Comparison of ENCODE assay signal across 14 mouse cellular contexts in the genomic region with DNA sequence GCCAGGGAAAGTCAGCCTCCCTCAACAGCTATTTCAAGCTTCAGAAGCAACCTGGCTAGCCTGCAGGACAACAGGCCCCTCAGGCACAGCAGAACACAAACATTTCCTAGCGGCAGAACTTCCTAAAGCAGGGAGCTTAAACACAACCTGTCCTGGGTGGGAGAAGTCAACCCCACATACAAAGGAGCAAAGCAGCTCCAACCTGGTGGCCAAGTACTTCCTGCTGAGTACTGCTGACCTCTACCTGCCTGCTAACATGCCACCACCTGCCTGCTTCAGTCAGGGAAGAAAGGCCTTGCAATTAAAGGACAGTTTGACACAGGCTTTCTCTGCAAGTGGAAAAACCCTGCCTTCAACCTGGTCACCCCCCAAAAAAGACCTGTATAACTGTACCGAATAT. TPM values are rescaled to one million over a fixed set of nuclear protein-coding genes. Genes with fewer than 3 reads are reported as not detected.
DNase-seq lines count a peak whose midpoint lies in the region; ATAC-seq and TF ChIP-seq lines count a peak whose summit lies in the region.
"Had no signal": no experiment of that assay in that cellular context is flagged by ENCODE, and none has a peak within 500 bp of the region (broad histone marks: within the 10 kb centered on the region; RNA-seq: fewer than 3 reads in every experiment).

No protein-coding gene starts in this region.

- no peak overlapping the region for H3K9ac ChIP-seq in ES-Bruce4 (ENCODE audit: low read depth, poor library complexity, severe bottlenecking)
- peak overlapping the region; percentile 28; the same call in 1 of the 2 replicates for H3K9ac ChIP-seq in embryonic facial prominence, embryonic 14.5 days (ENCODE audit: low read depth, low read length)
- no peak overlapping the region for H3K9ac ChIP-seq in limb, embryonic 13.5 days

- peak; percentile 46 for DNase-seq in kidney, adult 18-20 months
- no peak for DNase-seq in kidney, adult 9 months
- no peak for DNase-seq in embryonic facial prominence, embryonic 14.5 days (ENCODE audit: low spot score)
- DNase-seq in right cerebral cortex, postnatal 10 days (ENCODE audit: low spot score in 2 of 2) = no peak
- DNase-seq in cerebellum, adult 8-10 months = no peak
- no peak for DNase-seq in gastrocnemius, postnatal 4 days (ENCODE audit: low spot score in 2 of 2)
- DNase-seq: cerebellum, postnatal 10 days; thymus, postnatal 25 days had no signal

- peak overlapping the region; percentile 0; the same call in 1 of the 2 replicates for H3K4me3 ChIP-seq in ES-Bruce4 (ENCODE audit: low read depth, low read length)
- peak overlapping the region; percentile 48 for H3K4me3 ChIP-seq in embryonic facial prominence, embryonic 14.5 days (ENCODE audit: low read depth, low read length)
- H3K4me3 ChIP-seq in limb, embryonic 13.5 days = peak overlapping the region; percentile 49
- H3K4me3 ChIP-seq: erythroblast, embryonic 14.5 days; layer of hippocampus, adult 2 months; megakaryocyte, embryonic 14.5 days; myocyte had no signal

- ATAC-seq in embryonic facial prominence, embryonic 14.5 days (ENCODE audit: low read depth) = no peak
- ATAC-seq in limb, embryonic 13.5 days (ENCODE audit: low FRiP score, low read depth) = no peak

- TF ChIP-seq EP300 in ES-Bruce4 (IDR thresholded peaks at IDR 0.05; ENCODE audit: insufficient read depth, low read depth, low read length) = no peak

- TF ChIP-seq POLR2A in ES-Bruce4 (IDR thresholded peaks at IDR 0.05; ENCODE audit: insufficient read depth, low read length) = no peak

- 39% methylated on average over 2 of the region's 2 CpGs for WGBS in embryonic facial prominence, embryonic 14.5 days
- whole genome bisulfite sequencing in limb, embryonic 13.5 days = 58% methylated on average over 2 of the region's 2 CpGs

- no peaks in the 10 kb centered on the region for H3K9me3 ChIP-seq in ES-Bruce4 (replicated peaks; ENCODE audit: control insufficient read depth, insufficient read depth, low read length, poor library complexity, severe bottlenecking)
- no peaks in the 10 kb centered on the region for H3K9me3 ChIP-seq in embryonic facial prominence, embryonic 14.5 days (ENCODE audit: control insufficient read depth, low read length)
- no peaks in the 10 kb centered on the region for H3K9me3 ChIP-seq in limb, embryonic 13.5 days
- H3K9me3 ChIP-seq: megakaryocyte, embryonic 14.5 days had no signal

- no peaks in the 10 kb centered on the region for H3K36me3 ChIP-seq in ES-Bruce4 (ENCODE audit: control insufficient read depth, insufficient read depth, low read length, poor library complexity, severe bottlenecking)
- H3K36me3 ChIP-seq in embryonic facial prominence, embryonic 14.5 days (ENCODE audit: control insufficient read depth, insufficient read depth, low read length) = no peaks in the 10 kb centered on the region
- no peaks in the 10 kb centered on the region for H3K36me3 ChIP-seq in limb, embryonic 13.5 days

- H3K4me1 ChIP-seq in ES-Bruce4 (ENCODE audit: control insufficient read depth, insufficient read depth, low read length) = peaks cover 6% of the 10 kb centered on the region
- no peaks in the 10 kb centered on the region for H3K4me1 ChIP-seq in embryonic facial prominence, embryonic 14.5 days (ENCODE audit: control insufficient read depth, insufficient read depth, low read length)
- H3K4me1 ChIP-seq in limb, embryonic 13.5 days = peaks cover 16% of the 10 kb centered on the region

- TF ChIP-seq CTCF in ES-Bruce4 (IDR thresholded peaks at IDR 0.05; ENCODE audit: low read depth, low read length) = no peak

- peak overlapping the region; percentile 69 for H3K4me2 ChIP-seq in embryonic facial prominence, embryonic 14.5 days (ENCODE audit: low read depth, low read length)
- peak overlapping the region; percentile 78 for H3K4me2 ChIP-seq in limb, embryonic 13.5 days (replicated peaks)

- peaks cover 8% of the 10 kb centered on the region; the same call in 1 of the 2 replicates for H3K27me3 ChIP-seq in ES-Bruce4 (ENCODE audit: control insufficient read depth, insufficient read depth, low read length, poor library complexity, severe bottlenecking)
- peaks cover 48% of the 10 kb centered on the region for H3K27me3 ChIP-seq in embryonic facial prominence, embryonic 14.5 days (replicated peaks; ENCODE audit: control insufficient read depth, insufficient read depth, low read length)
- peaks cover 66% of the 10 kb centered on the region for H3K27me3 ChIP-seq in limb, embryonic 13.5 days

- no peak overlapping the region for H3K27ac ChIP-seq in ES-Bruce4 (ENCODE audit: insufficient read depth, low read length)
- H3K27ac ChIP-seq in embryonic facial prominence, embryonic 14.5 days (replicated peaks; ENCODE audit: low read depth, low read length) = peak overlapping the region; percentile 21; the same call in 1 of the 2 replicates
- no peak overlapping the region for H3K27ac ChIP-seq in limb, embryonic 13.5 days
- H3K27ac ChIP-seq: layer of hippocampus, adult 2 months had no signal

RNA-seq across cellular contexts. Expression of a gene that starts 1.8 kb away (rescaled TPM):
- 24.0 and 26.6 TPM in 2 replicates for polyA plus RNA-seq in ES-Bruce4 (2011; ENCODE audit: insufficient read depth, insufficient read length, low read depth, missing spikeins)
- polyA plus RNA-seq in embryonic facial prominence, embryonic 14.5 days (2014; fragmentation: Nextera tagmentation; extraction: Ambion mirVana) = 11.1 and 13.8 TPM in 2 replicates
- polyA plus RNA-seq in limb, embryonic 13.5 days (2015; fragmentation: Nextera tagmentation; extraction: Ambion mirVana) = 7.7 and 9.8 TPM in 2 replicates
- total RNA-seq in gastrocnemius, postnatal 4 days (2021) = not detected
- polyA plus RNA-seq: erythroblast, embryonic 14.5 days; myocyte had no signal
